Mouse (Mus musculus) myocyte (in vitro differentiated cells): ENCODE measurements around the gene Zfp296. TPM values are rescaled to one million over a fixed set of nuclear protein-coding genes. Genes with fewer than 3 reads are reported as not detected.

Experiments used
- H3K27me3 ChIP-seq: one replicate; pipeline ENCODE4 v1.6.1; 2011; ENCODE audit not compliant: control insufficient read depth, insufficient read depth, insufficient read length
- H3K36me3 ChIP-seq: one replicate; pipeline ENCODE4 v1.6.1; 2011; ENCODE audit not compliant: control insufficient read depth, insufficient read depth
- H3K4me2 ChIP-seq: one replicate; pipeline ENCODE4 v1.6.1; 2011; ENCODE audit warnings: low read depth, control low read depth
- H3K4me3 ChIP-seq: one replicate; pipeline ENCODE4 v1.5.1; 2011; ENCODE audit warnings: mild to moderate bottlenecking, control low read depth, moderate library complexity
- H3K79me2 ChIP-seq: one replicate; pipeline ENCODE4 v1.6.1; 2011; ENCODE audit not compliant: control insufficient read depth, insufficient read depth
- H3ac ChIP-seq: one replicate; pipeline ENCODE4 v1.6.1; 2011; ENCODE audit not compliant: control insufficient read depth, insufficient read length
- CEBPB ChIP-seq: IDR thresholded peaks from 2 replicates; pipeline ENCODE4 v1.6.1; 2011; ENCODE audit warnings: mild to moderate bottlenecking, moderate library complexity; ENCODE audit not compliant: poor library complexity, insufficient read depth, severe bottlenecking
- E2F4 ChIP-seq: IDR thresholded peaks from one replicate; pipeline ENCODE4 v1.6.1; 2011; ENCODE audit warnings: mild to moderate bottlenecking, control low read depth, moderate library complexity; ENCODE audit not compliant: insufficient read depth
- MAX ChIP-seq: IDR thresholded peaks from one replicate; pipeline ENCODE4 v1.6.1; 2011; ENCODE audit warnings: low read depth, mild to moderate bottlenecking, control low read depth
- MYOD1 ChIP-seq, 3 experiments: IDR thresholded peaks; one replicate each; pipeline ENCODE4 v1.6.1; 2011; ENCODE audit warnings: control low read depth in 2 of 3, low read depth in 2 of 3, mild to moderate bottlenecking in 2 of 3, moderate library complexity in 1 of 3; ENCODE audit not compliant: insufficient read length in 2 of 3, control insufficient read depth in 1 of 3
- MYOG ChIP-seq, 3 experiments: IDR thresholded peaks; one replicate each; pipeline ENCODE4 v1.6.1; 2011; ENCODE audit warnings: control low read depth in 2 of 3, low read depth in 2 of 3, mild to moderate bottlenecking in 2 of 3; ENCODE audit not compliant: insufficient read length in 2 of 3, control insufficient read depth in 1 of 3, insufficient read depth in 1 of 3
- POLR2A ChIP-seq: IDR thresholded peaks from one replicate; pipeline ENCODE4 v1.6.1; 2011; ENCODE audit warnings: low read depth, mild to moderate bottlenecking, control low read depth, moderate library complexity; ENCODE audit not compliant: insufficient read length
- POLR2AphosphoS2 ChIP-seq: IDR thresholded peaks from one replicate; pipeline ENCODE4 v1.6.1; 2011; ENCODE audit warnings: low read depth, control low read depth; ENCODE audit not compliant: insufficient read length
- REST ChIP-seq: IDR thresholded peaks from one replicate; pipeline ENCODE4 v1.6.1; 2011; ENCODE audit warnings: mild to moderate bottlenecking, control low read depth, moderate library complexity; ENCODE audit not compliant: insufficient read depth, insufficient read length
- SRF ChIP-seq: IDR thresholded peaks from one replicate; pipeline ENCODE4 v1.6.1; 2011; ENCODE audit warnings: low read depth; ENCODE audit not compliant: control insufficient read depth, insufficient read length
- TCF12 ChIP-seq: IDR thresholded peaks from one replicate; pipeline ENCODE4 v1.6.1; 2011; ENCODE audit warnings: mild to moderate bottlenecking, control low read depth; ENCODE audit not compliant: poor library complexity, insufficient read depth, severe bottlenecking
- TCF3 ChIP-seq: IDR thresholded peaks from one replicate; pipeline ENCODE4 v1.6.1; 2011; ENCODE audit warnings: low read depth, control low read depth; ENCODE audit not compliant: insufficient read length
- USF1 ChIP-seq: IDR thresholded peaks from one replicate; pipeline ENCODE4 v1.6.1; 2011; ENCODE audit warnings: low read depth, mild to moderate bottlenecking, control low read depth, moderate library complexity
- polyA plus RNA-seq: library from polyadenylated mRNA; unstranded; fragments of >200 nt; fragmentation: generic; extraction: Trizol; gene quantifications from one replicate; pipeline ENCODE4 v1.2.1, GENCODE M21; 2012; ENCODE audit warnings: missing spikeins

The Zfp296 gene
- polyA plus RNA-seq, 1 experiment: 1.5 TPM

DNA sequence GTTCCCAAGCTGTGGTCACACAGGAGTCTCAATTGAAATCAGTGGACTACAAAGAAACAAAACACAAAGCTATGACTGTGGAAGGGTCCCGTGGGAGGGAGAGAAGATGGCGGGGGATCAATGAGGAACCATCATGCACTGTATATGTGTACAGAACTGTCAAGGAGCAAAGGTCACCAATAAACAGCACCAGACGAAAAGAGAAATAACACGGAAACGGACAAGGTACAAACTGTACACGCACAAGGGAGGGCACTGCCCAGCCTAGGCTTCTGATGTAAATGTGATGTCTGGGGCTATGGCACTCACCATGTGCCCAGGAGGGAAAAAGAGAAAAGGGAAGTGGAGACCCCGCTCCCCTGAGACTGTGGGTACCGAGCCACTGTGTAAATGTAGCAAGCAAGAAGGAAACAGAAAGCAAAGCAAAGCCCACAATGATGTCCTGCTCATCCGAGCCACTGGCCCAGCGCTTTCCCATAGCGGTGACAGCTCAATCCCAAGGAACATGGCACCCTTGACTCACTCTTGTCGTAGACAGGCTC, 38.0 kb downstream of the Zfp296 start:
- Histone ChIP-seq H3K4me3 (no peak overlapping the region), H3K79me2 (no peaks in the 10 kb centered on the region), H3K4me2 (no peak overlapping the region), H3K27me3 (no peaks in the 10 kb centered on the region), H3K36me3 (peaks cover 13% of the 10 kb centered on the region), H3ac (no peak overlapping the region)
- TF ChIP-seq REST (no peak), CEBPB (no peak), TCF3 (no peak), TCF12 (no peak), POLR2A (no peak), USF1 (no peak), POLR2AphosphoS2 (no peak), MYOD1 (IDR thresholded peaks at IDR 0.05; ENCODE audit: control insufficient read depth in 1 of 3, insufficient read length in 2 of 3, low read depth in 2 of 3) (no peak)

GRCm38 (mm10) chr7:19619004-19619801, 42.1 kb downstream of the Zfp296 start:
- peak; percentile 67 for TF ChIP-seq POLR2AphosphoS2
- no peak for TF ChIP-seq MYOD1 (IDR thresholded peaks at IDR 0.05; ENCODE audit: control insufficient read depth in 1 of 3, insufficient read length in 2 of 3, low read depth in 2 of 3)
- H3K4me3 ChIP-seq: no peak overlapping the region
- no peak overlapping the region for H3K4me2 ChIP-seq
- H3K27me3 ChIP-seq: no peaks in the 10 kb centered on the region
- H3K79me2 ChIP-seq: no peaks in the 10 kb centered on the region
- H3K36me3 ChIP-seq: peaks cover 4% of the 10 kb centered on the region
- H3ac ChIP-seq: no peak overlapping the region

DNA sequence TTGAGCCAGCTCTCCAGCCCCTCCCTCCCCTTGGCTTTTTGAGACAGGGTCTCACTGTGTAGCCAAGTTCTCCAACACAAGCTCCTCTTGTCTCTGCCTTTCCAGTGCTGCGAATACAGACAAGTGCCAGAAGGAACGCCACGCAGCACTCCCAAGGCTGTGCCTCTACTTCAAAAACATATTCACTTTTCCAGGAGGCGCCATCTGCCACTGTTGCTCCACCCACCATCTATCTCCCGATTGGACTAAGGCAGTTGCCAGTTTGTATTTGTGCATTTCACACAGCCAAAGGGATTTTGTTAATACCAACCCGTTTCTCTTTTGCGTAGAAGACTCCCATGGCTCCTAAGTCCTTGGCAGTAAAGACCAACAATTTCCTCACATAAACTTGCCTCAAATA, 43.7 kb downstream of the Zfp296 start:
- H3K27me3 ChIP-seq: no peaks in the 10 kb centered on the region
- H3K36me3 ChIP-seq: peaks cover 4% of the 10 kb centered on the region
- TF ChIP-seq MAX (no peak), SRF (no peak), POLR2A (no peak), MYOG (IDR thresholded peaks at IDR 0.05; ENCODE audit: control insufficient read depth in 1 of 3, insufficient read depth in 1 of 3, insufficient read length in 2 of 3, low read depth in 2 of 3) (no peak), POLR2AphosphoS2 (no peak), TCF12 (no peak), E2F4 (no peak), MYOD1 (IDR thresholded peaks at IDR 0.05; ENCODE audit: control insufficient read depth in 1 of 3, insufficient read length in 2 of 3, low read depth in 2 of 3) (no peak), REST (no peak), TCF3 (no peak), USF1 (no peak), CEBPB (no peak)
- H3K4me2 ChIP-seq: no peak overlapping the region
- no peak overlapping the region for H3K4me3 ChIP-seq
- H3K79me2 ChIP-seq: no peaks in the 10 kb centered on the region
- no peak overlapping the region for H3ac ChIP-seq

DNA sequence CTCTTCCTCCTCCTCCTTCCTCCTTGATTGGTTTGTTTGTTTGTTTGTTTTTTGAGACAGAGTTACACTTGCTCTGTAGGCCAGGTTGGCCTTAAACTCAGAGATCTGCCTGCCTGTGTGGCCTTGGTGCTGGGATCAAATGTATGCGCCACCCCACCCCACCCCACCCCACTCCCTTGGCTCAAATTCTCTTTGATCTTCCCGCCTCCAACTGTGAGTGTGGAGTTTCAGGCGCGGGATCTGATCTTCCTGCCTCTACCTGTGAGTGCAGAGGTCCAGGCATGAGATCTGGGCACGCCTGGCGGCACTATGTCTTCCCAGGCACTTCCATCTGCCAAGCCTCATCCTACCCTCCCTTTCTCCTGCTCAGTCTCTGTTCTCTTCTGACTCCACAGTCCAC, 45.2 kb downstream of the Zfp296 start:
- TF ChIP-seq TCF3 (no peak), MYOG (IDR thresholded peaks at IDR 0.05; ENCODE audit: control insufficient read depth in 1 of 3, insufficient read depth in 1 of 3, insufficient read length in 2 of 3, low read depth in 2 of 3) (no peak), TCF12 (no peak), POLR2A (no peak), MYOD1 (IDR thresholded peaks at IDR 0.05; ENCODE audit: control insufficient read depth in 1 of 3, insufficient read length in 2 of 3, low read depth in 2 of 3) (no peak), E2F4 (no peak), POLR2AphosphoS2 (no peak), MAX (no peak), REST (no peak), SRF (no peak), USF1 (no peak), CEBPB (no peak)
- Histone ChIP-seq H3K27me3 (no peaks in the 10 kb centered on the region), H3K4me3 (no peak overlapping the region), H3K36me3 (peaks cover 4% of the 10 kb centered on the region), H3ac (no peak overlapping the region), H3K4me2 (no peak overlapping the region), H3K79me2 (no peaks in the 10 kb centered on the region)

DNA sequence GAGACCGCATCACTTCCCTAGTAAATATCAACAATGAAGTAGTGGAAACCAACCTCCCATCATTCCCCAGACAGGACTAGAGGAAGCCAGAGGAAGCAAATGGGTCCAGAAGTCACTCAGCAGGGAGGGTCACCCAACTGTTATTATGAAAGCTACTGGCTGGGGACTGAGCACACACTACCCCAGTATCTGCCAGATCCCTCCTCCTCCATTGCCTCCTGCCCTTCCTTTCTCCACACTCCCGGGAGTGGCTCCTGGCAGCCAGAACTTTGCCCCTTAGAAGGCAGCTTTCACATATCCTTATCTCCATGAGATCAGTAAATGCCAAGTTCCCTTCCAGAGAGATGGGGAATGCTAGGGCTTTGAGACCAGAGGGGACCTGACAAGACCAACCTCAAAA, 46.3 kb downstream of the Zfp296 start:
- no peak for TF ChIP-seq E2F4
- no peak for TF ChIP-seq MYOD1 (IDR thresholded peaks at IDR 0.05; ENCODE audit: control insufficient read depth in 1 of 3, insufficient read length in 2 of 3, low read depth in 2 of 3)
- no peak for TF ChIP-seq MAX
- TF ChIP-seq CEBPB: no peak
- no peak for TF ChIP-seq MYOG (IDR thresholded peaks at IDR 0.05; ENCODE audit: control insufficient read depth in 1 of 3, insufficient read depth in 1 of 3, insufficient read length in 2 of 3, low read depth in 2 of 3)
- TF ChIP-seq SRF: no peak
- no peak for TF ChIP-seq REST
- TF ChIP-seq POLR2A: no peak
- no peak for TF ChIP-seq USF1
- TF ChIP-seq TCF3: no peak
- peaks cover 2% of the 10 kb centered on the region for H3K36me3 ChIP-seq
- no peak overlapping the region for H3ac ChIP-seq
- H3K4me3 ChIP-seq: no peak overlapping the region
- H3K79me2 ChIP-seq: no peaks in the 10 kb centered on the region
- H3K27me3 ChIP-seq: no peaks in the 10 kb centered on the region
- no peak overlapping the region for H3K4me2 ChIP-seq
